Mouse (Mus musculus) cerebellum, adult 2 months (tissue): ENCODE results near the gene Zyg11b.

Experiments
- CTCF ChIP-seq: fragments of 200-500 bp; IDR thresholded peaks from 2 replicates; pipeline ENCODE4 v1.5.1; 2011; ENCODE audit warnings: low read depth, mild to moderate bottlenecking, control low read depth, low read length, moderate library complexity, borderline replicate concordance; ENCODE audit not compliant: insufficient read depth
- POLR2A ChIP-seq: fragments of 200-500 bp; IDR thresholded peaks from 2 replicates; pipeline ENCODE4 v1.6.1; 2011; ENCODE audit warnings: low read length, control low read depth, borderline replicate concordance; ENCODE audit not compliant: insufficient read depth

GRCm38 (mm10) chr4:108345826-108346225, 44.9 kb upstream of the Zyg11b start:
- no peak for TF ChIP-seq POLR2A
- TF ChIP-seq CTCF = no peak
